ENCODE assay signal across 17 mouse cellular contexts in the genomic region with DNA sequence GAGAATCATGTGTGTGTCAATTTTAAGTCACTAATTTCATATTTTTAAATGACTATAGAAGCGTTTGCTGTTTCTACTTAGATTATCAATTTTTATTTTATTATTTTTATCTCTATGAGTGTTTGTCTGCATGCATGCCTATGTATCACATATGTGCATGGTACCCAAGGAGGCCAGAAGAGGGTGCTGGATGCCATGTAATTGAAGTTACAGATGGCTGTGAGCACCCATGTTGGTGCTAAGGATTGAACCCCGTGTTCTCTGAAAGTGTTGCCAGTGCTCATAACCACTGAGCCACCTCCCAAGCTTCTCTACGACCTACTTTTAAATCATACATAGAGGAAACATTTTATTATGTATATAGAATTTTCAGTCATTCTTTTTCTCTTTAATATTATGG.
"Had no signal": no experiment of that assay in that cellular context is flagged by ENCODE, and none has a peak within 500 bp of the region (broad histone marks: within the 10 kb centered on the region; RNA-seq: fewer than 3 reads in every experiment).

No protein-coding gene starts in this region.

- H3K36me3 ChIP-seq: lung, embryonic 15.5 days; midbrain, embryonic 13.5 days; midbrain, embryonic 15.5 days; neural tube, embryonic 12.5 days had no signal

- H3K27ac ChIP-seq: lung, embryonic 15.5 days; macrophage; midbrain, embryonic 13.5 days; midbrain, embryonic 15.5 days; neural tube, embryonic 12.5 days had no signal

- DNase-seq: lung, adult 2 months; lung, postnatal 14 days; lung, postnatal 36 days; right cerebral cortex, postnatal 14 days; right cerebral cortex, postnatal 4 days; spleen, adult 18-20 months; thymus, postnatal 14 days; thymus, postnatal 36 days had no signal

- ATAC-seq: lung, postnatal 0 days; midbrain, embryonic 13.5 days; midbrain, embryonic 15.5 days had no signal

- H3K27me3 ChIP-seq: lung, embryonic 15.5 days; midbrain, embryonic 13.5 days; midbrain, embryonic 15.5 days; neural tube, embryonic 12.5 days had no signal

- H3K4me2 ChIP-seq: lung, embryonic 15.5 days; midbrain, embryonic 11.5 days; midbrain, embryonic 13.5 days; midbrain, embryonic 15.5 days; neural tube, embryonic 12.5 days had no signal

- H3K9ac ChIP-seq: liver, postnatal 0 days; lung, embryonic 15.5 days; midbrain, embryonic 13.5 days; midbrain, embryonic 15.5 days; neural tube, embryonic 12.5 days had no signal

- H3K4me1 ChIP-seq: megakaryocyte, embryonic 14.5 days; midbrain, embryonic 13.5 days; midbrain, embryonic 15.5 days had no signal

- H3K9me3 ChIP-seq: lung, embryonic 15.5 days; midbrain, embryonic 13.5 days; midbrain, embryonic 15.5 days; neural tube, embryonic 12.5 days had no signal

- H3K4me3 ChIP-seq: lung, embryonic 15.5 days; megakaryocyte, embryonic 14.5 days; midbrain, embryonic 13.5 days; midbrain, embryonic 15.5 days; neural tube, embryonic 12.5 days had no signal
